Mouse (Mus musculus) lung, adult 2 months (tissue): ENCODE data around the gene Bex2. TPM values are rescaled to one million over a fixed set of nuclear protein-coding genes. Genes with fewer than 3 reads are reported as not detected.
"Not testable (repeated sequence)": the region's sequence is repeated elsewhere in the genome, so short reads cannot be mapped to it uniquely, and the experiment has no call there.

Experiments used
- DNase-seq: peaks from one replicate; pipeline ENCODE4 v3.0.0; 2022
- H3K4me1 ChIP-seq: fragments of 200-500 bp; 2 replicates; pipeline ENCODE4 v1.6.1; 2011; ENCODE audit warnings: low read length; ENCODE audit not compliant: control insufficient read depth, insufficient read depth
- H3K4me3 ChIP-seq: fragments of 200-500 bp; replicated peaks from 2 replicates; pipeline ENCODE3; 2011; ENCODE audit warnings: low read depth, mild to moderate bottlenecking, control low read depth, low read length; ENCODE audit errors: extremely low read depth
- CTCF ChIP-seq: fragments of 200-500 bp; IDR thresholded peaks from 2 replicates; pipeline ENCODE4 v1.5.1; 2011; ENCODE audit warnings: mild to moderate bottlenecking, low read length, control low read depth; ENCODE audit not compliant: insufficient read depth
- POLR2A ChIP-seq: fragments of 200-500 bp; IDR thresholded peaks from 2 replicates; pipeline ENCODE4 v1.6.1; 2011; ENCODE audit warnings: low read depth, mild to moderate bottlenecking, control low read depth, low read length, borderline replicate concordance; ENCODE audit errors: extremely low read depth
- WGBS: fragments of 180-500 bp; shearing (Covaris S2); methylation state at CpG from one replicate; pipeline ENCODE4 v1.1.7; 2018; 5-methylcytosine and 5-hydroxymethylcytosine counted together
- polyA plus RNA-seq: library from polyadenylated mRNA; depleted of rRNA; stranded (reverse); fragments of >200 nt; gene quantifications from 2 replicates; pipeline ENCODE4 v1.2.3, GENCODE M21; 2012; rRNA removed

Gene Bex2
- polyA plus RNA-seq, 1 experiment, result 23.7 TPM

DNA sequence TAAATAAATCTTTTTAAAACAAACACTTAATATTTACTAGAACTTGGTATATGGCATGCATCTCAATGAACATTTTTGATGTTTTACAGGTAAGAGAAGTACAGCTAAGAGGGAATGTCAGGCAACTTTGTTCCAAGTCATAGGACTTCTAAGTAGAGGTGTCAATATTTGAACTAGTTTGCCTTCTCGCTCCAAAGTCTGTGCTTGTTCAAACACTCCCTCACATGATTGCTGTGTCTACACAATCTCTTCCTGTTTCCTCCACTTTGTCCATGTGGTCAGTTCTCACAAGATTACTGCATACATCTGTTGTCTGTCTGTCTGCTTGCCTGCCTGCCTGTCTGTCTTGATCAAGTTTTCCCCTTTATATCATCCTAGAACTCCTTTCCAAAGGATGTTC, 7.3 kb downstream of the Bex2 start:
- WGBS, result 47% methylated on average over 1 of the region's 1 CpGs

DNA sequence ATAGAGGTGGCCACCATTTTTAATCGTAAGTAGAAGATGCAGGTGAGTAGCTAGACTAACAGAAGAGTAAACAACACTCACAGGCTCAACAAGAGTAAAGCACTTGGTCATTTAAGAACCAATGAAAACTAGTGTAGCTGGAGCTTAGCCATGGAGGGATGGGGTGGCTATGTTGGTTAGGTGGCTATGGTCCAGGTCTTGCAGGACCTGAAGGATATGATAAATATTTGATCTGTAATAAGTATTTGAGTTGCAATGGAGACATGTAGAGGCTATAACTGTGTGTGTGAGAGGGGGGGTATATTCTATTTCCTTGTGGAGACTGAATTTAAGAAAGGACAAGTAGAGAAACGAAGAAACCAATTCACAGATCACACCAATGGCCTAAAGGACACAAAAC, 16.8 kb downstream of the Bex2 start:
- no peak for TF ChIP-seq POLR2A
- TF ChIP-seq CTCF, result no peak
- Histone ChIP-seq H3K4me1 (no peaks in the 10 kb centered on the region), H3K4me3 (no peak overlapping the region)
- 63% methylated on average over 2 of the region's 2 CpGs for WGBS
- no peak for DNase-seq

More for the DNA sequence above, 7.3 kb downstream of the Bex2 start:
- no peak for DNase-seq
- Histone ChIP-seq H3K4me1 (no peaks in the 10 kb centered on the region), H3K4me3 (no peak overlapping the region)
- no peak for TF ChIP-seq CTCF
- no peak for TF ChIP-seq POLR2A

DNA sequence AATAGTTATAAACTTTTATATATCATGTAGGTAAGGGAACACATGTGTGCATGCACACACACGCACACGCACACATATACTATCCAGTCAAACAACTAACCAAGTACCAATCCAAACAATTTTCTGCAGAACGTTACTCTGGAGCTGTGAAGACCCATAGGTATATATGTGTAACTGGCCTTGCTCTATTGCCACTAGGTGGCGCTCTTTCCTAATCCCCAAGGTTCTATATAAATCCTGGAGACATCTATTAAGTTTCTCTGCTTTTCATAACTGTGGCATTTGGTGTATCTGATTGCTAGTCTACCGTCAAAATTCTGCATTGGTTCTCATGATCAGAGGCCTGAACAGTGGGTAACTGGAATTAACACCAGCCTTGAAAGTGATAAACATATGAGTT, 20.5 kb downstream of the Bex2 start:
- DNase-seq, result no peak
- 18% methylated on average over 5 of the region's 5 CpGs for WGBS
- no peaks in the 10 kb centered on the region for H3K4me1 ChIP-seq
- no peak overlapping the region for H3K4me3 ChIP-seq
- TF ChIP-seq CTCF (no peak), POLR2A (no peak)

DNA sequence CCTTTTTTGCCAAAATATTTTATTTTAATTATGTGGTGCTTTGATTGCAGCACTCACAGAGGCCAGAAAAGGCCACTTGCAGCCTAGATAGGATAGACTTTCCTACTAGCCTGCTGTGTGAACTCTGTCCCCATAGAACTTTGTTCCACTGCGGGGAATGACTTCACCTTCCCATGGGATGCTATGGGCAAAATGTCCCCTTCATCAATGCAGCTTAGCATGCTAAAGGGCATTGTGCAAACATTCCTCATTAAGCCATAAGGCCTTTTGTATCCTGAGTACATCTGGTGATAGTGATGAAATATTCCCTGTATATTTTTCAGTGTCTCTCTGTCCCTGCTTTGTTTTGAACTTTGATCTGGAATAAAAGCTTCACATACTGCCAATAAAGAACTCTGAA, 24.3 kb downstream of the Bex2 start:
- no peak overlapping the region for H3K4me3 ChIP-seq
- no peak for DNase-seq
- TF ChIP-seq POLR2A (no peak), CTCF (no peak)
- WGBS, result 87% methylated on average over 1 of the region's 1 CpGs
- no peaks in the 10 kb centered on the region for H3K4me1 ChIP-seq

DNA sequence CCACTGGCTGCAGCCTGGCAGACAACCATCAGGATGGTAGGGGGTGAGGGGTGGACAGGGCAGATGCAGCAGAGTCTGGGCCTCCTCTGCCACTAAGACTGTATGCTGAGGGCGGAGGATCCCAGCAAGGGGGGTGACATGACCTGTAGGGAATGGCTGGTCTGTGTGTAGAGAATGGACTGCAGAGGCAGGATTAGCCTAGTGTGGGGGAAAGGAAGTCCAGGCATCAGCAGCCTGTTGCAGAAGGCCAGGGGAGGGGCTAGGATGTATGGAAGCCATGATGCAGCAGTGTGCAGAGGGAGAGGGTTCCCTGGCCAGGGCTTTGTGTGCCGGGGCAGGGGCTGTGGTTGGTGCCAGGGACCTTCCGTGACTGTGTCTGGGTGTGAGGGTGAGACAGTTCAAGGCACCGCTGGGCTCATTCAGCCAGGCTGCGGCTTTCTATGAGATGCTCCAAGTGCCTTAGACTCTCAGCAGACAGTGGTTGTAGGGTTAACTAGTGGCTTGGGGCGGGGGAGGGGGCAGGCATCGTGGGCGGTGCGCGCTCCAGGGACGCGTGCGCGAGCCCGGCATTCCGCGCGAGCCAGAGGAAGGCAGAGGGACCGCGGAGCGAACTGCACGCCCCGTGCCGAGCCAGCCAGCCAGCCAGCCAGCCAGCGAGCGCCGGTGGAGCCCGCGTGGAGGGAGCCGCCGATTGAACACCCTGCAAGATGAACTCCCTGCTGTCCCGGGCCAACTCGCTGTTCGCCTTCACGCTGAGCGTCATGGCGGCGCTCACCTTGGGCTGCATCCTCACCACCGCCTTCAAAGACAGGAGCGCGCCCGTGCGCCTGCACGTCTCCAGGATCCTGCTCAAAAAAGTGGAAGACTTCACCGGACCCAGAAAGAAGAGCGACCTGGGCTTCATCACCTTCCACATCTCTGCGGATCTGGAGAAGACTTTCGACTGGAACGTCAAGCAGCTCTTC, 35.0 kb downstream of the Bex2 start, which contains the start of gene Arxes1:
Arxes1 (plus strand) TSS at position 569 of the 965 bp plus-strand sequence.
- DNase-seq, H3K4me3 ChIP-seq, H3K4me1 ChIP-seq: not testable (repeated sequence)
- 24% methylated on average over 18 of the region's 49 CpGs for WGBS

DNA sequence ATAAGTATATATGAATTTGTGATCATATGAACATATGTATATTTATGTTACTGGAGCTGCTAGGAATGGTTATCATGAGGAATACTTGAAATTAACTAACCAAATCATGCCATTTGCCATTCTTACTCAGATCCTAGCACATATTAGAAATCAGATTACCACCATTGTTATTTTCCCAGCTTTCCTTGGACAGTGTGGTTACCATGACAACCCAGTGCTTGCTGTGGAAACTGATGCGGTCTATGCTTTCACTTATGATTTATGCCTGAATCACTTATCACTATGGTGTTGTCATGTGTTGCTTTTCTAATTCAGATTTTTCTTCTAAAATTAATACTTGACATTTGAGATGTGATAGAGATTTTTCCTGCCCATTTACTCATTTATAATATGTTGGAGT, 37.7 kb downstream of the Bex2 start:
- no peak overlapping the region for H3K4me3 ChIP-seq
- H3K4me1 ChIP-seq, result no peaks in the 10 kb centered on the region
- no peak for DNase-seq
- WGBS, result 64% methylated on average over 1 of the region's 1 CpGs
- TF ChIP-seq CTCF, result no peak
- TF ChIP-seq POLR2A, result no peak

Other genes with a start within 250 kb of the Bex2 start
- gene Gprasp2, start 229.2 kb downstream of the Bex2 start, polyA plus RNA-seq, result 1.5 and 1.7 TPM in 2 replicates
- 10.2 and 12.2 TPM in 2 replicates for gene Arxes2, start 74.4 kb downstream of the Bex2 start, polyA plus RNA-seq
- gene Arxes1, start 34.9 kb downstream of the Bex2 start, polyA plus RNA-seq, result 1.1 and 1.8 TPM in 2 replicates
- gene Nxf3, start 17.0 kb upstream of the Bex2 start, polyA plus RNA-seq, result 0.04 and 0.06 TPM in 2 replicates
- gene Bex4, start 70.8 kb upstream of the Bex2 start, polyA plus RNA-seq, result 10.8 and 12.0 TPM in 2 replicates
- 4.5 and 11.4 TPM in 2 replicates for gene Tceal8, start 104.1 kb upstream of the Bex2 start, polyA plus RNA-seq
- 0.11 TPM in 2 replicates for gene Tceal5, start 135.6 kb upstream of the Bex2 start, polyA plus RNA-seq
- gene Tceal7, start 146.5 kb upstream of the Bex2 start, polyA plus RNA-seq, result not detected in 2 replicates
- 3.0 and 3.4 TPM in 2 replicates for gene Bex1, start 147.3 kb upstream of the Bex2 start, polyA plus RNA-seq
- 13.9 and 30.9 TPM in 2 replicates for gene Tceal9, start 176.8 kb upstream of the Bex2 start, polyA plus RNA-seq
- gene Bex3, start 202.0 kb upstream of the Bex2 start, polyA plus RNA-seq, result 37.3 and 54.9 TPM in 2 replicates